Mouse (Mus musculus) liver, embryonic 14.5 days (tissue): Measurements from ENCODE around the gene Dtymk. TPM values are rescaled to one million over a fixed set of nuclear protein-coding genes. Genes with fewer than 3 reads are reported as not detected.
A peak's percentile ranks its signal among the peaks of the same experiment; 100 is the strongest.
"Not testable (repeated sequence)": the region's sequence is repeated elsewhere in the genome, so short reads cannot be mapped to it uniquely, and the experiment has no call there.

Experiments
- ATAC-seq: fragments of 200-750 bp; cut with Nextera tagmentation; 2 replicates; pipeline ENCODE4 v1.8.0; 2017; ENCODE audit warnings: moderate number of reproducible peaks, mild to moderate bottlenecking, moderate library complexity; ENCODE audit not compliant: insufficient read depth
- DNase-seq, 3 experiments: peaks; one replicate each; pipeline ENCODE4 v3.0.0-alpha.2; 2012 to 2013; ENCODE audit warnings: low read depth in 3 of 3, low spot score in 3 of 3
- H3K27ac ChIP-seq: fragments of 300-500 bp; sonication (generic); 2 replicates; pipeline ENCODE4 v1.5.1; 2014; ENCODE audit warnings: moderate library complexity, mild to moderate bottlenecking, control low read depth, inconsistent platforms
- H3K27me3 ChIP-seq: fragments of 300-500 bp; sonication (generic); 2 replicates; pipeline ENCODE4 v1.6.1; 2014; ENCODE audit warnings: mild to moderate bottlenecking, low read length, moderate library complexity; ENCODE audit not compliant: control insufficient read depth, insufficient read depth
- H3K36me3 ChIP-seq: fragments of 300-500 bp; sonication (generic); replicated peaks from 2 replicates; pipeline ENCODE4 v1.6.1; 2014; ENCODE audit warnings: low read depth; ENCODE audit not compliant: control insufficient read depth, insufficient read depth
- H3K4me1 ChIP-seq, 2 experiments: fragments of 200-500 bp in 1 of 2; fragments of 300-500 bp in 1 of 2; sonication (generic) in 1 of 2; replicated peaks; 2 replicates each; pipeline ENCODE4 v1.6.1; 2012 to 2014; ENCODE audit warnings: antibody characterized with exemption in 1 of 2, inconsistent platforms in 1 of 2, low read length in 1 of 2; ENCODE audit not compliant: control insufficient read depth in 2 of 2, insufficient read depth in 2 of 2
- H3K4me2 ChIP-seq: fragments of 300-500 bp; sonication (generic); 2 replicates; pipeline ENCODE4 v1.6.1; 2014; ENCODE audit warnings: low read depth, mild to moderate bottlenecking, control low read depth, moderate library complexity
- H3K4me3 ChIP-seq, 2 experiments: fragments of 200-500 bp in 1 of 2; fragments of 300-500 bp in 1 of 2; sonication (generic) in 1 of 2; 2 replicates each; pipeline ENCODE4 v1.5.1; 2012 to 2014; ENCODE audit warnings: low read depth in 2 of 2, low read length in 2 of 2, mild to moderate bottlenecking in 2 of 2, control low read depth in 1 of 2, inconsistent platforms in 1 of 2, moderate library complexity in 1 of 2; ENCODE audit not compliant: insufficient read depth in 1 of 2
- H3K9ac ChIP-seq: fragments of 300-500 bp; sonication (generic); replicated peaks from 2 replicates; pipeline ENCODE4 v1.6.1; 2014; ENCODE audit warnings: mild to moderate bottlenecking, control low read depth, moderate library complexity
- H3K9me3 ChIP-seq: fragments of 300-500 bp; sonication (generic); 2 replicates; pipeline ENCODE4 v1.6.1; 2016; ENCODE audit warnings: low read length, mixed read lengths; ENCODE audit not compliant: control insufficient read depth
- CTCF ChIP-seq: IDR thresholded peaks from 2 replicates; pipeline ENCODE4 v1.5.1; 2016; ENCODE audit warnings: antibody characterized with exemption, low read depth, control low read depth
- EP300 ChIP-seq: IDR thresholded peaks from 2 replicates; pipeline ENCODE4 v1.6.1; 2016; ENCODE audit warnings: antibody characterized with exemption, low read depth
- WGBS: fragments of 180-500 bp; shearing (Covaris S2); extraction: QIAGEN DNeasy Blood & Tissue Kit; methylation state at CpG from one replicate; pipeline ENCODE4 v1.1.7; 2014; ENCODE audit not compliant: insufficient replicate concordance; 5-methylcytosine and 5-hydroxymethylcytosine counted together
- polyA plus RNA-seq, 2 experiments: library from polyadenylated mRNA; depleted of rRNA in 1 of 2; stranded (reverse) in 1 of 2; unstranded in 1 of 2; fragments of >200 nt; fragmentation: Nextera tagmentation in 1 of 2; extraction: Ambion mirVana in 1 of 2; gene quantifications; 2 replicates each; pipeline versions ENCODE4 v1.2.1 to v1.2.3; 2012 to 2014

Dtymk gene
- polyA plus RNA-seq (2012; rRNA removed) (99.0 and 128 TPM in 2 replicates), polyA plus RNA-seq (2014; fragmentation: Nextera tagmentation; extraction: Ambion mirVana) (148 and 150 TPM in 2 replicates)

DNA sequence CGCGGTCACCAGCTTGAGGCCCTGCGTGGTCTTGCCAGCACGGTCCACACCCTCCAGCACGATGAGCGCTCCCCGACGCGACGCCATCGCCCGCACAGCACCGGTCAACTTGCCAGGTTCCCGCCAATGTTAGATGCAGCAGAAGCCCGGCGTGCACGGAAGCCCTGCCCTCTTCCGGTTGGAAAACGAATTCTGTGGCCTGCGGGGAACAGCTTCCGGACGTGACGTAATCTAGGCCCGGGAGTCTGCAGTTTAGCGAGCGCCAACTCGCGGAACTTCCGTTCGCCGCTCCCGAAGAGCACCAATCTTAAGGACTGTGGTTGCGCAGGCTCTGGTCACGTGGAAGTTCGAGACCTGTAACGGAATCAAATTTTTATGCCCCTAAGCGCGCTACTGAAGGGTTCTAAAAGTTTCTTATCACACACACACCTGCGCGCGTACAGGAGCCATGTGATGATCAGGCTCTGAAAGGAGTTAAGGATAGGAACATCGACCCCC, at the start of gene Dtymk:
Dtymk (minus strand) TSS at position 194 of the 498 bp plus-strand sequence.
- H3K27ac ChIP-seq = peak within 1 kb of the TSS; percentile 92
- TF ChIP-seq EP300 (peak; percentile 42; the same call in 1 of the 2 replicates), CTCF (peak; percentile 80)
- ATAC-seq (peak; percentile 63), DNase-seq (peak; percentile 95 to 97 (median 95))
- H3K9me3 ChIP-seq = no peaks in the 10 kb centered on the region
- peaks cover 32% of the 10 kb centered on the region for H3K36me3 ChIP-seq
- H3K4me1 ChIP-seq = peaks cover 28 to 31% of the 10 kb centered on the region in 2 experiments
- H3K27me3 ChIP-seq = no peaks in the 10 kb centered on the region
- peak within 1 kb of the TSS; percentile 87 for H3K4me2 ChIP-seq
- peak within 1 kb of the TSS; percentile 60 to 67 for H3K4me3 ChIP-seq
- peak within 1 kb of the TSS; percentile 83 for H3K9ac ChIP-seq
- WGBS = under 1% methylated on average over 42 of the region's 42 CpGs

DNA sequence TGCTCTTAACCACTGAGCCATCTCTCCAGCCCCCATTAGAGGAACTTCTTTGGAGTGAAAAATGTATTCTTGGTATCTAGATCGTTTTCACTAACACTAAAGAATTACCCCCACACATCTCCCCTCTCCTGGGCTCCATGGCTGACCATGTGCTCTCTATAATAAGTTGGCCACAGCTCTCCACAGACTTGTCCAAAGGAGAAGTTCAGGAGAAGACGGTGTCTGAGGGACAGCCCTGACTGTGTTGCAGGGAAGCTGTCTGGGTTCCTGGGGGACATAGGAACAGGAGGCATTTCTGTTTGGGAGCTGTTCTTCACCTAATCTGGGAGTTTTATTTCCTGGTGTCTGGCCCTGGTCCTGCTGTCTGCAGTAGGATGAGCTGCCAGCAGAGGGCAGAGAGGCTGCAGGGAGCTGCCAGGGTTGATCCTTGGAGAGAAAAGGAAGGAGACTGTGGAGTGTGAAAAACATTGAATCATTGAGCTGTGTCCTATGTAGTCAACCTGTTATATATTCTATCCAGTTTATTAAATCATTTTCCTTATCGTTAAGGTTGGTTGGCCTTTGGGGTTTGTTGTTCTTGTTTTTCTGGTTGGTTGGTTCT, 44.1 kb upstream of the Dtymk start:
- not testable (repeated sequence) for H3K9me3 ChIP-seq, DNase-seq, H3K9ac ChIP-seq, H3K4me3 ChIP-seq, H3K27me3 ChIP-seq, ATAC-seq, H3K27ac ChIP-seq, H3K4me1 ChIP-seq, H3K4me2 ChIP-seq, H3K36me3 ChIP-seq
- 47% methylated on average over 1 of the region's 3 CpGs for WGBS

DNA sequence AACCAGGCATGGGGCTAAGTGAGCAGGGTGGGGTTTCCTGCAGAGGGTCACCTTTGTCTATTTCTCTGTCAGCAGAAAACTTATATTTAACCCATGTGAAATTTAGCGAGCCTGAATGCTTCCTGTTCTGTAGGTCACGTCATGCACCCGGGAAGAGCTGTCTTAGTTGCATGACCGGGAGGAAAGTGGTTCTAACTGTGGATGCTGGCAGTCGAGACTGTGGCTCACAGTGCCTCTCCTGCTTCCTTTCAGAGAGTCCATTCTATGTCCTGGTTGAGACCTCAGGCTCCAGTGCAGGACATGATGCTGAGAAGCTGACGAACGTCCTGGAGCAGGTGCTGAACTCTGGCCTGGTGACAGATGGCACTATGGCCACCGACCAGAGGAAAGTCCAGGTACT, 36.8 kb upstream of the Dtymk start:
- 76% methylated on average over 7 of the region's 8 CpGs for WGBS
- H3K4me3 ChIP-seq, H3K4me1 ChIP-seq, H3K9me3 ChIP-seq, H3K27me3 ChIP-seq, DNase-seq, H3K9ac ChIP-seq, ATAC-seq, H3K4me2 ChIP-seq, H3K27ac ChIP-seq, H3K36me3 ChIP-seq: not testable (repeated sequence)

DNA sequence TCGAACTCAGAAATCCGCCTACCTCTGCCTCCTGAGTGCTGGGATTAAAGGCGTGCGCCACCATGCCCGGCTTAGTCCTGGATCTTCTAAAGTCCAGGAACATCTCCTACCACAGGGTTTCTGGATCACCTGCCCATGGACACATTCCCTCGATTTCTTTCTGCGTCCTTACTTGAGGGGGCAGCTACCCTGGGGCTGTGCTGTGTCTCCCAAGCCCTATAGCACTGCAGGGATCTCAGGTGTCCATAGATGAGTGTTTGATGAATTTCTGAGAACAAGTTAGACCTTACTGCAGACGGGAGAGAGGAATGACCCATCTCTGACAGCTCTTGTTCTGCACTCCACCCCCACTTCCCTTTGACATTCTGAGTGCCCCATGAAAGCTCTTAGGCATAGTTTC, 35.6 kb upstream of the Dtymk start:
- no peaks in the 10 kb centered on the region for H3K9me3 ChIP-seq
- WGBS = 85% methylated on average over 8 of the region's 8 CpGs
- no peaks in the 10 kb centered on the region; the same call in 1 of the 2 replicates for H3K36me3 ChIP-seq
- DNase-seq = no peak
- H3K4me1 ChIP-seq = no peaks in the 10 kb centered on the region
- H3K9ac ChIP-seq = no peak overlapping the region
- H3K4me2 ChIP-seq = no peak overlapping the region
- no peak overlapping the region for H3K27ac ChIP-seq
- no peak overlapping the region for H3K4me3 ChIP-seq
- ATAC-seq = no peak
- TF ChIP-seq CTCF = no peak
- TF ChIP-seq EP300 = no peak
- H3K27me3 ChIP-seq = no peaks in the 10 kb centered on the region

DNA sequence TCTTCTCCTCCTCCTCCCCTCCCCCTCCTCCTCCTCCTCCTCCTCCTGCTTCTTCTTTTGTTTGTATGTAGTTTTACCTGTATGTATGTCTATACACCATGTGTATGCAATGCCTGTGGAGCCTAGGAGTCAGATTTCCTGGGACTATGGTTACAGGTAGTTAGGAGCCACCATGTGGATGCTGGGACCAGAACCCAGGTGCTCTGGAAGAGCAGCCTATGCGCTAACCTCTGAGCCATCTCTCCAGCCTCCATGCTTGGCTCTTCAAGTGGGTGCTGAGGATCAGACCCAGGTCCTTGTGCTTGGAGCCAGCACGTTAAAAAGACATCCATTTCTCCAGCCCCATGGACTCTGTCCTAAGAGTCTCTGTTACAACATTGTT, 34.8 kb upstream of the Dtymk start:
- WGBS = 72% methylated on average over 2 of the region's 2 CpGs
- Histone ChIP-seq H3K9ac (no peak overlapping the region), H3K4me3 (no peak overlapping the region), H3K27me3 (no peaks in the 10 kb centered on the region), H3K27ac (no peak overlapping the region), H3K9me3 (no peaks in the 10 kb centered on the region), H3K4me2 (no peak overlapping the region), H3K36me3 (no peaks in the 10 kb centered on the region; the same call in 1 of the 2 replicates), H3K4me1 (no peaks in the 10 kb centered on the region)
- TF ChIP-seq EP300 = no peak
- TF ChIP-seq CTCF = no peak
- DNase-seq (no peak), ATAC-seq (no peak)
